Mouse (Mus musculus): ENCODE measurements around the gene Suco.
A peak's percentile ranks its signal among the peaks of the same experiment; 100 is the strongest.

Suco gene

GRCm38 (mm10) chr1:161876553-161877447, at the start of gene Suco:
TSS of gene Suco (minus strand) at chr1:161876682.
- peak; percentile 98 for DNase-seq (ENCODE audit: low spot score)

- DNase-seq (ENCODE audit: low spot score): no peak
Observed at GRCm38 (mm10) chr1:161925281-161925805, 48.9 kb upstream of the Suco start.

- DNase-seq (ENCODE audit: low spot score): no peak
Observed at GRCm38 (mm10) chr1:161924321-161924720, 47.8 kb upstream of the Suco start.

GRCm38 (mm10) chr1:161921928-161922327, 45.4 kb upstream of the Suco start:
- no peak for DNase-seq (ENCODE audit: low spot score)

GRCm38 (mm10) chr1:161920475-161921454, 44.3 kb upstream of the Suco start:
- no peak for DNase-seq (ENCODE audit: low spot score)

- no peak for DNase-seq (ENCODE audit: low spot score)
Observed at GRCm38 (mm10) chr1:161919594-161919993, 43.1 kb upstream of the Suco start.

GRCm38 (mm10) chr1:161918682-161919372, 42.3 kb upstream of the Suco start:
- DNase-seq (ENCODE audit: low spot score): no peak

GRCm38 (mm10) chr1:161917940-161918484, 41.5 kb upstream of the Suco start:
- no peak for DNase-seq (ENCODE audit: low spot score)

- DNase-seq (ENCODE audit: low spot score): no peak
Observed at GRCm38 (mm10) chr1:161916036-161916435, 39.6 kb upstream of the Suco start.

- no peak for DNase-seq (ENCODE audit: low spot score)
Observed at GRCm38 (mm10) chr1:161913648-161913984, 37.1 kb upstream of the Suco start.

GRCm38 (mm10) chr1:161912940-161913647, 36.6 kb upstream of the Suco start:
- peak; percentile 9 for DNase-seq (ENCODE audit: low spot score)

- no peak for DNase-seq (ENCODE audit: low spot score)
Observed at GRCm38 (mm10) chr1:161909074-161909473, 32.6 kb upstream of the Suco start.

GRCm38 (mm10) chr1:161907795-161908457, 31.4 kb upstream of the Suco start:
- DNase-seq (ENCODE audit: low spot score): no peak

GRCm38 (mm10) chr1:161907111-161907510, 30.6 kb upstream of the Suco start:
- no peak for DNase-seq (ENCODE audit: low spot score)

- DNase-seq (ENCODE audit: low spot score): no peak
Observed at GRCm38 (mm10) chr1:161902692-161903452, 26.4 kb upstream of the Suco start.

- no peak for DNase-seq (ENCODE audit: low spot score)
Observed at GRCm38 (mm10) chr1:161900129-161900528, 23.6 kb upstream of the Suco start.

- no peak for DNase-seq (ENCODE audit: low spot score)
Observed at GRCm38 (mm10) chr1:161897235-161897634, 20.8 kb upstream of the Suco start.

- no peak for DNase-seq (ENCODE audit: low spot score)
Observed at GRCm38 (mm10) chr1:161896130-161896529, 19.6 kb upstream of the Suco start.

GRCm38 (mm10) chr1:161895014-161895413, 18.5 kb upstream of the Suco start:
- DNase-seq (ENCODE audit: low spot score): no peak

GRCm38 (mm10) chr1:161894553-161894952, 18.1 kb upstream of the Suco start:
- DNase-seq (ENCODE audit: low spot score): no peak

All from ovary, postnatal 14 days (tissue).